Mouse (Mus musculus) kidney, postnatal 36 days (tissue): ENCODE results near the gene Wscd1.
A peak's percentile ranks its signal among the peaks of the same experiment; 100 is the strongest.

Source experiments
- DNase-seq, 2 experiments: peaks; one replicate each; pipeline ENCODE4 v3.0.0; 2021 to 2022; ENCODE audit warnings: mixed read lengths in 2 of 2

The Wscd1 gene

DNA sequence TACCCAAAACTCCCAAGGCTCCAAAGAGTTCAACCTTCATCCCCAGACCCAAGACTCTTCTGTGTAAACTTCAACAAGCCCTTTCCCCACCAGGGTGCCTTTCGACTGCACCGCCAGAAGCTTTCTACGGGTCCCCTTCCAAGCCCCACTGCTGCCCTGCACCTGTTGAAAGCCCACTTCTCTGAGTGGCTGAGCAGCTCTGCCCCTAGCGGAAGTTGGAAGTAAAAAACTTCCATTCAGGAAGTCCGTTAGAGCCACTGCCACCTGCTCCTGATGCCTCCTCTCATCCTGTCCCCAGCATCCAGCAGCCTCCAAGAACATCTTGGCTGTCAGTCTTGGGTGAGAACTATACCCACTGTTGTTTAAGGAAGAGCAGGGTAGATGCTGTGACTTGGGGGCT, at the start of gene Wscd1:
Gene Wscd1 (plus strand): TSS at position 250 of the 400 bp plus-strand sequence.
- DNase-seq = peak in 1 of 2 experiments; percentile 43

DNA sequence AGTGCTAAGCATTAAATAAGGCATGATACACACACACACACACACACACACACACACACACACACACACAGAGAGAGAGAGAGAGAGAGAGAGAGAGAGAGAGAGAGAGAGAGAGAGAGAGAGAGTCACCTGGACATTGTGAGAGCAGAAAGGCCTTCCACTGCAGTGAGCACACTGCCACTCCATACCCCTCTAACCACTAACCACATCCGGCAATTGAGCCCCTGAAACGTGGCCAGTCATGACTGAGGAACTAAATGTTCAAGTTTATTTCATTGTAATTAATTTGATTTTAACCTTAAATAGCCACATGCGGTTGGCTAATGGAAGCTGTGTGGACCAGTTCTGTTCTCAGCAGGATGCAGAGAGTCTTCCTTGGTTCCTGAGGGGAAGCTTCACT, 21.7 kb upstream of the Wscd1 start:
- DNase-seq = no peak

DNA sequence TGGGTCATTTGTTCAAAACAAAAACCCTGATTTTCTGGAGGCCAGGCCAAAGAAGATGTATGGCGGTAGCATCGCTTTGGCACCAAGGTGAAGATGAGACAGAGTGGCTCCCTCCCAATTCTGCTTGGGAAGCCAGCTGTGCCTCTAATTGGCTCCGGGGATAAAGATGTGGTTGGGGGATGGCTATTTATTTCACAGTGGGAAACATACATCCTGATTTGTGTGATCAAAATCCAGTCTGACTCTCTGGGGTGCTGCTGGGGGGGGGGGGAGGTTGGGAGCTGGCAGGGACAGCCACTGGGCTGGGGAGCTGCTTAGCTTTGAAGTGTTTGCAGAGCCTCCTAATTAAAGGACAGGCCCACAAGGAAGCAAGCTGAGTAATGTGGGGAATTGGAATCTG, 20.4 kb upstream of the Wscd1 start:
- DNase-seq = no peak

DNA sequence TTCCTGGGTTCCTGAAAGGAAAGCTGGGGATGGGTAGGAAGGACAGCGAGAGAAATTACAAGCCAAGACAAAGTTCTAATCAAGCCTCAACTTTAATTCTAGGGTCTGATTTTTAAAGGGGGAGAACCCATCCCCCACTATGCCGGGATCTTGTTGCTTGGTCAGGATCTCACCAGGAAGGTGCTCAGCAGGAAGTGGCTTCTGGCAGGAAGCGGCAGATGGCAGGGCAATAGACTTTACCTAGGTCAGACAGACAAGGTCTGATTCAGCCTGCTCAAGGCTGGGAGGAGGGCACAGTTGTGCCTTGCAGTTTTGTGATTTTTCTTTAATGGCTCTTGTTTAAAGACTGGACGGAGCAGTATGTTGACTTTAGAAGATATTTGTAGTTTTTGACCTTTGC, 15.9 kb upstream of the Wscd1 start:
- no peak for DNase-seq

DNA sequence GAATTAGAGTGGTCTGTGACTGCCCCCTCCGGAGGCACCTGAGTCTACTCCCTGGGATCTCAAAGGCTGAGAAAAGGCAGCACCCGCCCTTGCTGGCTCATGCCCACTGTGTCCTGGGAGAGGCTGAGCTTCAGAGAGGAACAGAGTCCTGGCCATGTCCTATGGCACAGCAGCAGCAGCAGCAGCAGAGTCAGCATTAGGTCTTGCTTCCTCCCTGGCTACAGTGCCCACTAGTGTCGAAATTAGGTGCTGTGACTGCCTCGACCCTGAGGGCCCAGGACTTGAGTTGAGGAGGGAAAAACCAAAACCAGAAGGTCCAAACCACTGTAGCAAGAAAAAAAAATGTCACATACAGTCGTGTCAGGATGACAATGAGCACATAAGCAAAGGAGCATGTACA, 12.6 kb upstream of the Wscd1 start:
- peak in 1 of 2 experiments; percentile 45 for DNase-seq

DNA sequence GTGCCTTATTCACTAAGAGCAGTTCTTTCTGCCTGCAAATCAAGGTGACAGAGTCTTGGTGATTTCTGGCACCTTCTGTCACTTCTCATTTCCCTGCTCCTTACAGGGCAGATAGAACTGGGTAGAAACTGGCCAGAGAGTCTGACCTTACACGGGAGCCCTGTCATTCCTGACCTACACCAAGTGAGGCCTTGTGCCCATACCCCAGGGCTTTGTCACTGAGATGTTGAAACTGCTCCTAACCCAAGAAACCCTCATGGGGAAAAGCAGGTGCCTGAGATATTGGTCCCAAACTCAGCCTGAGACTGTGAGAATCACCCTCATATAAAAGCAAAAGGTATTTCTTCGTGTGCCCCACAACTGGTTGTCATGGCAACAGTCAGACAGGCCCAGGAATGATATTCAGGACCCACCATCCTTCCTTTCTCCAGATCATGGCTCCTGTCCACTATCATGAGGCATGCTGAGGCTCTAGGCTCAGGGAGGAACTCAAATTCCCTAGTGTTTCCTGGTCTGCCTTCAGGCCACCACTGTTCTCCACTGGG, 11.1 kb upstream of the Wscd1 start:
- no peak for DNase-seq

DNA sequence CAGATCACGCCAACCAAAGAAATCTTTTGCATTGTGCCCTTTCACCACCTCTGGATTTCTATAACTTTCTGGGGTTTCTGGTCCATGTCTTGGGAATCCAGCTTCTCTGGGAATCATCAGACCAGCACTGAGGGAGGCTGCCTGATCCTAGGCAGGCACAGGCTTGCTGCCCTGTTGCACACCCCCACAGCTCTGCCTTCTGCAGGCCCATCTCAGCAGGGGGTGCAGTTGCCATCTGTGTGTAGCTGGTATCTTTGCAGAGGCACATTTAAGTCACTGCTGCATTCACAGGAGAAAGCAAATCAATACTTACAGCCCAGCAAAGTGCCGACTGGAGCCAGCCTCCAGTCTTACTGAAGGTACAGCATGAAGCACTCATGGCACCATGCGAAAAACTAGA, 3.8 kb upstream of the Wscd1 start:
- no peak for DNase-seq

DNA sequence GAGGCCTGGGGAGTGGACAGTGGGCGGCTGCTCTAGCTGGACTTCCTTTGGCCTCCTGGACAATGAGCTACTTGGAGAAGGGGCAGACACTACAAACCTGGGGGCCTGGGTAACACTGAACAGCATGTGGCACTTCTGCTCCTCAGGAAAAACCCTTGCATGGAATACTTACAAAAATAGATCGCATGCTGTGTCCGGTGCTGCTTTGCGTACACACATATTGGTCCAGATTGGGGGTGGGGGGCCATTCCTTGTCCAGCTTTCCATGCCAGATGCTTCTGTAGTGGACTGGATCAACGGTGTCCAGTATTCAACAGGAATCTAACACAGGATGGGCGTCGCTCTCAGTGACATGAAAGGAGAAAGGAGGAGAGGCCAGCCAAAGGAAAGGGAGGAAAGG, 2.0 kb upstream of the Wscd1 start:
- DNase-seq = peak; percentile 42 to 50

DNA sequence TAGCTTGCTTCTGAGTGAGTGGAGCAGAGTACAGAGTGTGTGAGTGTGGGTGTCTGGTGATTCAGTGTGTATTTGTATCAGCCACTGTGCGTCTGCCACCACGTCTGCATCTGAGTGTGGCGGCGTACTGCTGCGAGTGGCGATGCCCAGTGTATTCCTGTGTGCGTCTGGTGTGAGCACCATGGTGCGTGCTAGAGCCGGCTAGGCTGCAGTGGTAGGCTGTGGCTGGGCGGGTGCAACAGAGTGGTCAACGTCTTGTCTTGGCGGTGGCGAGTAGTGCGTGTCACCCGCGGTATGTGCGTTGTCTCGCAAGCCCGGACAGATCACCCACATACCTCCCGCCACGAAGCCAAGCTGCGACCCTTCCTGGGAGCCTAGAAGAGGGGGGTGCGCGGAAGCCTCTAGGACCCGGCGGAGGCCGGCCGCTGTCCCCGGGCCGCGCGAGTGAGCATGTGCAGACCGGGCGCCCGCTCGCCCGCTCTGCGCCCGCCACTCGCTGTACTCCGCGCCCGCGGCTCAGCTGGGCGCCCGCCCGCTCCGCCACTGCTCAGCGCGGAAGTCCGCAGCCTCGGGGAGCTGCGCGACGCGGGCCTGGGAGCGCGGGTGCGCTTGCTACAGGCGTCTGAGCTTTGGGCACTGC, 934 bp downstream of the Wscd1 start:
- DNase-seq = peak; percentile 36 to 72

DNA sequence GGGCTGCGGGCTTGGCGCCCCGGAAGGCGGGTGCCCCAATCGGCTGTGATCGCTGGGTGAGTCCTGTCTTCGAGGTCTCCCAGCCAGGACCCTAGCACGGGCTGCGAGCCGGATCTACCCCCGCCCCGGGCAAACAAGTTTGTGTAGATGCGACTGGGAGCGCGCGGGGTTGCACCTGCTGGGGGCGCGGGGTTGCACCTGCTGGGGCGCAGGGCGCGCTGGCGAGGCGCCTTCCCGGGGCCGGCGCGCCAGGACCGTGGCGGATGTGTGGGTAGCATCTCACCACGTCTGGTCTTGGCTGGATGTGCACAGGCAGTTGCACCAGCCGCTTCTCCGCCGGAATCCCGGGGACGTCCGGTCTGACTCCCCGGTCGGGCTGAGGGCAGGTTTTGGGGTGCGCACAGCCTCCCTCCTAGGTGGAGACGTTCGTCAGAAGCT, 1.5 kb downstream of the Wscd1 start:
- peak in 1 of 2 experiments; percentile 55 for DNase-seq

DNA sequence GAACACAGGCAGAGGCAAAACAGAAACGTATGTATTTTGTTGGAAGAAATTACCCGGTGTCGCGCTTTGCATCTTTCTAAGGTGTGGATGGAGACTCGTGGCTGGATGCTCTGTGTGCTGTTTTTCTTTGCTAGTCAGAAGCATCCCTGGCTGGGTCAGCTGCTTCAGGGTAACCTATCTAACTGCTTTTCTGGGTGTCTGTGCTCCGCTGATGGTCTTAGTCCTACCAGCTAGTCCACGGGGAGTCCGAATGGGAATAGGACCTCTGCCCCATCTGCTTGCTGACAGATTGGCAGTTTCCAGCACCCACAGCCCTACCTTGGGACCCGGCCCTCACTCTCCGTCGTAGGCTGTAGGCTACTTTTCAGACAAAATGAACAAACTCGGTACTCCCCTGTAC, 2.0 kb downstream of the Wscd1 start:
- DNase-seq = no peak

DNA sequence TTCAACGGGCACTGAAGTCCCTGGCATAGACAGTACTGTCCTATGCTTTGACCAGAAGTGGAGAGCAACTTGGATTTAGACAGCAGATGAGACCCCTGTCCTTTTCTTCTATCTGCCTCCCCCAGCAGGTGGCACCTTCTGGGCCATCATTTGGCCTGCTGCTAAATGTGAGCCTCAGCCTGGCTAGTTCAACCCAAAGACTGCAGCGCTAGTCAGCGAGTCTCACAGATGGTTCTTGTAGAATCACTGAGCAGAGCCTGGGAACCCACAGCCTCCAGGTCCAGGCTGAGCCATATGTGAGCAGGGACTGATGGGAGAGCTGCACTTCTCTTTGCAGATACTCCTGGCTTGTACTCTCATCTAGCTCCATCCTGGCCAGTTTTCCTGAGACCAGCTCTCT, 2.9 kb downstream of the Wscd1 start:
- no peak for DNase-seq

DNA sequence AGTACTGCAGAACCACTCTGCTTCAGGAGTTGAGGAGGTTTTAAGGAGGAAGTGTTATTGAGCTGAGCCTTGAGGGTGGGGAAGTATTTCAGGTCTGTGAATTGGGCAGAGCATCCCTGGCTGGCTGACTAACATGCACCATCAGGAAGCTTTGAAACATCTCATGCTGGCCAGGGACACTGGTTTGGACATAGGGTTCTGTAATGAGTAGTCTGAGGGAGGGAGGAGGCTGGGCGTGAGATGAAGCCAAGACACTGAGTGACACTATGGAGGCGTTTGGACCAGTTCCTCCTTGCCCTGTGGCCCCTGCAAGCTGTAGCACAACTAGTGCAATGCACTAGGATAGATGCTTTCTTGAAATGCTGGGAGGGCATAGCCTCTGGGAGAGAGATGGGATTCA, 5.4 kb downstream of the Wscd1 start:
- DNase-seq = no peak

DNA sequence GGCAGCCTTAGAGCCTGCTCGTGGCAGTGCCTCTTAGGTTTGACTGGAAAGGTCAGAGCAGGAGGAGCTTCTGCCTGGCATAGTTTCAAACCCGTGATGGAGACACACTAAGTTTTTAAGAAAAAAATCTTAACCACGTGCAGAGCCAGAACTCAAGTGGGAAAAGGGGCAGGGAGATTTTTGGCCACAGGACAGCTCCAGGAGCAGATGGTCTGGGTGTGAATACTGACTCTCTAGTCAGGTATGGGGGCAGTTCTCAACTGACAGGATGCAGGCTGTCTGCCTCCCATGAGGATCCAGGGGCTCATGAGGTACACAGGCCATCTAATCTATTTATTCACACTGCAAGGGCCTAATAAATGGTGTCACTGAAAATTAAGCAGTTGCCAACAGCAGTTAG, 6.6 kb downstream of the Wscd1 start:
- DNase-seq = peak in 1 of 2 experiments; percentile 25

DNA sequence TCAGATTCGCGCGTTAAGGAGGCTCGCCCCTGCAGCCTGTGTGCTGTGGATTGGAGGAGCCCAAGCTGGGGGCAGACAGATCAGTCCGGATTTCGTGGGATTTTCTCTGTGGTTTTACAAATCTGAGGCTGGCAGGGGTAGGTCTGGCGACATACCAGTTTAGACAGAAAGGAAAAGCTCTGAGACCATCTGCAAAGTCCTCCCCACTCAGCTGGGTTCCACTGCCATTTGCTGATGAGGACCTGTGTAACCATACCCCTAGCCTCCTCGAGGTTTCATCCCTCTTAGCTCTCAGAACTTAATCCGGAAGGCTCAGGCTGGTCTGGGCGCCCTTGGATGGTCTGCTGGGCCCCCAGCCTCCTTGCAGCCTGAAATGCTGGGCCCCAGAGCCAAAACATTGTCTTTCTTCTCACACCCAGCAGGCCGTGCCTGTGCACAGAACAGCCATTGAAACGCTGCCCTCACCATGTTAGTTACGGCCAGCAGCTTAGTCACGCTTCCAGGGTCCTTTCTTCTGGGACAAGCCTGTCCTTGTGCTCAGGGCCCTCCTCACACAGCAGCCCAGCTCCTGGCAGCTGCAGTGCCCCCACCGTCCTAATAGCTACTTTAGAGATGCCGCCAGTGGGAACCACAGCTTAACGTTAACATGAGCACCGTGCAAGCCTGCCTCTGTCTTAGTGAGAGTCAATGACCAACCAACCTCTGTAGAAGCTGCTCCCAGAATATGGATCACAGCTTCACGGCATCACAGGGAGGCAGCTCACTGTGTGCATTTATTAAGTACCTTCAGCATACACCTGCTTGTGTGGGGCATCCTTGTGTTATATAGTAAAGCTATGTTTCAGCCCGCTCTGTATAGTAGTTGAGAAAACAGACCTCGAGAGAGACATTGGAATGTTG, 8.7 kb downstream of the Wscd1 start:
- DNase-seq = no peak

DNA sequence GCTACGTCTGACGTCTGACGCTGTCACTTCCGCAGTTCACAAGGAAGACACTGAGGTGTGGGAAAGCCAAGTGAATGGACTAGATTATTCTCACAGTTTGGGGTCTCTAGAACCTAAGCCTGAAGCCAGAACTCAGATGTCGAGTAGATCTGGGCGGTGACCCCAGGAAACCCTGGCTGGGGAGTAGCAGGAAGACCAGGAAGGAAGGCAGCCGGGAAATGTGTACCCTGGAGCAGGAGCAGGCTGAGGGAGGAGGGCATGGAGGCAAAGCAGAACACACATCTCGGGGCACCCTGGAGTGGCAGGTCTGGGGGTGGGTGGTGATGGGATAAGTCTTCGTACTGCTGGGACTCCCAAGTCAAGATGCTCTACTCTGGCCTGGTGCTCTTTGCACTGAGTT, 11.3 kb downstream of the Wscd1 start:
- peak; percentile 28 to 38 for DNase-seq

DNA sequence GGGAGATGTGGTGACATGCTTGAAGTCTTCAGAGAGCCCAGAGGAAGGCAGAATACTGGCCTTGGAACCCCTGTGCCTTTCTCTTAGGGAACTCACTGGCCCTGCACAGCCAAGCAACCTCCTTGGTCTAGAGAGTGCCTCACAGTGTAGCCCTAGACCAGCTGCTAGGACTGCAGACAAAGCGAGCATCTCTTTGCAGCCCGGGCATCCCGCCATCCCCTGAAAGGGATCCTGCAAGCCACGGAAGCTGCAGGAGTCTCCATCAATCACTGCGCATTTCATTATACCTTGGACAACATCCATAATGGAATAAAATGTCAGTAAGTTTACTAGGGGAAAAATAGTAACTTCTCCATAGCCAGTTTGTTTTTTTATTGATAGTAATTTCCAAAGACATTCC, 13.4 kb downstream of the Wscd1 start:
- DNase-seq = peak; percentile 42 to 62

DNA sequence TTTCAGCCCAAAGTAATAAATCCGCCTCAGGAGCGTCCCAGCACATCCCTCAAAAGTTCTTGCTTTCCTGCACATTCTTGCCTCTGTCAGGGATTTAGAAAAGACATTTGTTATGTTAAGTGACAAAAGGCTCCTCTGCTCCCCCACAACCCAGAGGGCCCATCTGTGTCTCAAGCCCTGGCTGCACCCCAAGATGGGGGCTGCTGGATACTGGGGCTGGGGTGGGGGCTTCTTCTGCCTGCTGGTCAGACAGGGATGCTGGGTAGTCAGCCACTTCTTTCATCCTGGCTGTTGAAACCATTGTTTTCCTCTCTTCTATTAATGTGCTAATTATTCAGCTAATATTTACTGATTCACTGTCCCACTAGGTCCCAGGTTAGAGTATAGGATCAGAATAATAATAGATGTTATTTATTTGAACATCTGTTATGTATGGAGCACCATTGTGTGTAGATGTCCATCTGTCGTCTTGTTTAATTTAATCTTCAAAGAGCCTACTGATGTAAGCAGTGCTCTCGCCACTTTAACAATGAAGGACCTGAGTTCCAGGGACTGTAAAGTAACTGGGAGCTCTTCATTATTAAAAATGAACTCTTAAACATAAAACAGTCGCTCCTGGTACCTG, 14.0 kb downstream of the Wscd1 start:
- no peak for DNase-seq

DNA sequence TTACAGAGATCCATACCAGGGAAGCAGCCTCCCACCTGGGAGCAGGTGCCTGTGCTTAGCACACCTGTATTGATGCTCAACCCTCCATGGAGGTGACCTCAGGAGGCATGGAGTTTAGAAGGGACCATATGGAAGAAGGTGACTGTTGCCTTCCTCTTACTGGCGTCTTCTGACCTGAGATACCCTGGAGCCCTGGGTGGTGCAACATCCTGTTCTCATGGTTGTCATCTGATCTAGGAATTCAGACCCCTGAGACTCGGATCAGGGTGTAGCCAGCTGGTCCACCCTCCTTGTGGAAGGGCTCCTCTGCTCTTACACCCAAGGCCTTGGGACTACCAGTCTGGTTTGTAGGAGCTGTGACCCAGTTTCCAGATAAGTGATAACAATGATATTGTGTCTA, 15.0 kb downstream of the Wscd1 start:
- no peak for DNase-seq

DNA sequence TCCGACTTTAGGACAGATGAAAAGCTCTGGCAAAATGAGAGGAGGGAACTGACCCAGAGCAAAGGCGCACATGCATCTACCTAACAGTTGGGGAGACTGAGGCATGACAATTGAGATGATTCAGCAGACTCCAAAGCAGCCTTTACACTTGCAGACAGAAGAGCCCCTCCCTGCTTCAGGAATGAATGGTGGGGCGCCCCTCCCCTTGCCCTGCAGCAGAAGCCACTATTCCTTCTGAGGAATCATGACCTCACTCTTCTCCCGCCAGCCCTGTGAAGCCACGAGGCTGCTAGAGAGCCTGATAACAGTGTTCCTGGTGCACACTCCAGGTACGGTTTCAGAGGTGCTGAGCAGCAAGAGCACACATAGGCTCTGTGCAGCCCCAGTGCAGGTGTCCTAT, 15.6 kb downstream of the Wscd1 start:
- no peak for DNase-seq

DNA sequence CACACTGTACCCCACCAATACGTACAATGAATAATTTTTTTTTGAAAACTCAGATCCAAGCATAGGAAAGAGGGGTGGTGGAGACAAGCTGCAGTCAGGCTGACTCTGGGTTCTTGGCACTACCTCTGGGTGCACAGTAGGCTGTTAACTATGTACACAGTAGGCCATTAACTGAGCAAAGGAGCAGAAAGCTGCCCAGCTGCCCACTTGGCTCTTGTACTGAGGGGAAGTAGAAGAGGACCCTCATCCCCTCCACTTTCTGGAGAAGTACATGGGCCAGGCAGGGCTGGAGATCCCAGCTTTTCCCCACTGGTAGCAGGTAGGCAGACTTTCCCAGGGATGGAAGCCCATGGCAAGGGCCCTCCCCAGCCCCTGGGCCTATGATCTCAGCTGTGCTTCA, 16.7 kb downstream of the Wscd1 start:
- no peak for DNase-seq

DNA sequence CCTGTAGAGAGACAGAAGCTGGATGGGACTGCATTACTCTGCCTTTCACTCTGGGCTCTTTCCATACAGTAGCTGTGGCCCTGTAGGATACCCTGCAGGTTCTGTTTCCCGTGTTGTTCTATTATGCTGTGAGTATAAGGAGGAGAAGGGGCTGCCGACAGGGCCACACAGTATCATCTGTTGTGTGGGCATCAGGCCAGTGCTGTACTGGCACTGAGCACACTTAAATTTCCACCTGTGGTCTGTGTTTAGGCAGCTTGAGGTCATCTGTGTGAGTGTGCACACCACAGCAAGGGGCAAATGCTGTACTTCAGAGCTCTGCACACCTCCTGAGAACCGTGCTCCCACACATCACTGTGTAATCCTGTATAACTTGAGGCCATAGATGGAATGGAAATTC, 18.0 kb downstream of the Wscd1 start:
- DNase-seq = no peak

DNA sequence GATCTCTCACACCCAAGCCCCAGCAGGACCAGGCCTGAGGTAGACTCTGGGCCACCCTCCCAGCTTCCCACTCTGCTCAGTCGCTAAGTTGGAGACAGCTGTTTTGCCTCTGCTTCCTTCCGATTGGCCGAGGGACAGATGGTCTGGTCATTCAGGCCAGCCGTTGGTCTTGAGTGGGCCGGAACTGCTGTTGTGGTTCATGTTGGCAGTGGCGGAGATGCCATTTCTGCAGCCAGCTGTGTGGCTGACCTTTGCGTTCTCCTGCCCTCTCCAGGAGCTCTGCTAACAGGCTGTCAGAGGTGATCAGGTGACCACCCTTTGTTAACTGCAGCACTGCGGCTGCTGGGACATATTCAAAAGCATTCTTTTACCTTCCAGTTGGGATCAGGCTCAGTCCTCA, 20.0 kb downstream of the Wscd1 start:
- no peak for DNase-seq

DNA sequence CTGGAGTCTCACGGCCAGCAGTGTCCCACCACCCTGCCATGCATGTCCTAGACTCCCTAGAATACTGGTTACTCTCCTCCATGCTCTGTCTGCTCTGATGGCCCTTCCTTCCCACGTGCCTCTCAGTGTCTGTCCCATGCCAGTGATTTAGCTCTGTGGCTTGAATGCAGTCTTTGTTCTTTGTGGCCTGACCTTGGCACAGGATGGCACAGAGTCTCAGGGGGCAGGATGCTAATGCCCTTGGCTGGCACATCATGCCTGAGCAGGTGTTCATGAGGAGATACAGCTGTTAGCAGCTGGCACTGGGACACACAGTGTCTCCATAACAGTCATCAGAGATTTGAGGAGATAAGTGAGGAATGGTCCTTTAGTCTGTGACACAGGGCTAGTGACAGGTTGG, 20.8 kb downstream of the Wscd1 start:
- DNase-seq = no peak
